Mouse (Mus musculus) myocyte (in vitro differentiated cells): ENCODE measurements around the gene Polr3gl. TPM values are rescaled to one million over a fixed set of nuclear protein-coding genes. Genes with fewer than 3 reads are reported as not detected.

Source experiments
- H3K27me3 ChIP-seq: one replicate; pipeline ENCODE4 v1.6.1; 2011; ENCODE audit not compliant: control insufficient read depth, insufficient read depth, insufficient read length
- H3K36me3 ChIP-seq: one replicate; pipeline ENCODE4 v1.6.1; 2011; ENCODE audit not compliant: control insufficient read depth, insufficient read depth
- H3K4me2 ChIP-seq: one replicate; pipeline ENCODE4 v1.6.1; 2011; ENCODE audit warnings: low read depth, control low read depth
- H3K4me3 ChIP-seq: one replicate; pipeline ENCODE4 v1.5.1; 2011; ENCODE audit warnings: mild to moderate bottlenecking, control low read depth, moderate library complexity
- H3K79me2 ChIP-seq: one replicate; pipeline ENCODE4 v1.6.1; 2011; ENCODE audit not compliant: control insufficient read depth, insufficient read depth
- H3ac ChIP-seq: one replicate; pipeline ENCODE4 v1.6.1; 2011; ENCODE audit not compliant: control insufficient read depth, insufficient read length
- CEBPB ChIP-seq: IDR thresholded peaks from 2 replicates; pipeline ENCODE4 v1.6.1; 2011; ENCODE audit warnings: mild to moderate bottlenecking, moderate library complexity; ENCODE audit not compliant: poor library complexity, insufficient read depth, severe bottlenecking
- E2F4 ChIP-seq: IDR thresholded peaks from one replicate; pipeline ENCODE4 v1.6.1; 2011; ENCODE audit warnings: mild to moderate bottlenecking, control low read depth, moderate library complexity; ENCODE audit not compliant: insufficient read depth
- MAX ChIP-seq: IDR thresholded peaks from one replicate; pipeline ENCODE4 v1.6.1; 2011; ENCODE audit warnings: low read depth, mild to moderate bottlenecking, control low read depth
- MYOD1 ChIP-seq, 3 experiments: IDR thresholded peaks; one replicate each; pipeline ENCODE4 v1.6.1; 2011; ENCODE audit warnings: control low read depth in 2 of 3, low read depth in 2 of 3, mild to moderate bottlenecking in 2 of 3, moderate library complexity in 1 of 3; ENCODE audit not compliant: insufficient read length in 2 of 3, control insufficient read depth in 1 of 3
- MYOG ChIP-seq, 3 experiments: IDR thresholded peaks; one replicate each; pipeline ENCODE4 v1.6.1; 2011; ENCODE audit warnings: control low read depth in 2 of 3, low read depth in 2 of 3, mild to moderate bottlenecking in 2 of 3; ENCODE audit not compliant: insufficient read length in 2 of 3, control insufficient read depth in 1 of 3, insufficient read depth in 1 of 3
- POLR2A ChIP-seq: IDR thresholded peaks from one replicate; pipeline ENCODE4 v1.6.1; 2011; ENCODE audit warnings: low read depth, mild to moderate bottlenecking, control low read depth, moderate library complexity; ENCODE audit not compliant: insufficient read length
- POLR2AphosphoS2 ChIP-seq: IDR thresholded peaks from one replicate; pipeline ENCODE4 v1.6.1; 2011; ENCODE audit warnings: low read depth, control low read depth; ENCODE audit not compliant: insufficient read length
- REST ChIP-seq: IDR thresholded peaks from one replicate; pipeline ENCODE4 v1.6.1; 2011; ENCODE audit warnings: mild to moderate bottlenecking, control low read depth, moderate library complexity; ENCODE audit not compliant: insufficient read depth, insufficient read length
- SRF ChIP-seq: IDR thresholded peaks from one replicate; pipeline ENCODE4 v1.6.1; 2011; ENCODE audit warnings: low read depth; ENCODE audit not compliant: control insufficient read depth, insufficient read length
- TCF12 ChIP-seq: IDR thresholded peaks from one replicate; pipeline ENCODE4 v1.6.1; 2011; ENCODE audit warnings: mild to moderate bottlenecking, control low read depth; ENCODE audit not compliant: poor library complexity, insufficient read depth, severe bottlenecking
- TCF3 ChIP-seq: IDR thresholded peaks from one replicate; pipeline ENCODE4 v1.6.1; 2011; ENCODE audit warnings: low read depth, control low read depth; ENCODE audit not compliant: insufficient read length
- USF1 ChIP-seq: IDR thresholded peaks from one replicate; pipeline ENCODE4 v1.6.1; 2011; ENCODE audit warnings: low read depth, mild to moderate bottlenecking, control low read depth, moderate library complexity
- polyA plus RNA-seq: library from polyadenylated mRNA; unstranded; fragments of >200 nt; fragmentation: generic; extraction: Trizol; gene quantifications from one replicate; pipeline ENCODE4 v1.2.1, GENCODE M21; 2012; ENCODE audit warnings: missing spikeins

Polr3gl gene
- 22.7 TPM for polyA plus RNA-seq

- no peaks in the 10 kb centered on the region for H3K27me3 ChIP-seq
- H3K36me3 ChIP-seq = no peaks in the 10 kb centered on the region
- H3K79me2 ChIP-seq = peaks cover 8% of the 10 kb centered on the region
- peak within 1 kb of the TSS; percentile 13 for H3ac ChIP-seq
- H3K4me3 ChIP-seq = peak within 1 kb of the TSS; percentile 79
- TF ChIP-seq POLR2A (peak; percentile 73), USF1 (no peak), CEBPB (no peak), SRF (no peak), POLR2AphosphoS2 (peak; percentile 85), MAX (no peak), MYOD1 (IDR thresholded peaks at IDR 0.05; ENCODE audit: control insufficient read depth in 1 of 3, insufficient read length in 2 of 3, low read depth in 2 of 3) (no peak), MYOG (IDR thresholded peaks at IDR 0.05; ENCODE audit: control insufficient read depth in 1 of 3, insufficient read depth in 1 of 3, insufficient read length in 2 of 3, low read depth in 2 of 3) (no peak), TCF12 (no peak), E2F4 (no peak), TCF3 (no peak), REST (no peak)
- peak within 1 kb of the TSS; percentile 94 for H3K4me2 ChIP-seq
Measured at GRCm38 (mm10) chr3:96593790-96594560, at the start of gene Polr3gl. Polr3gl (minus strand) TSS chr3:96594181.

GRCm38 (mm10) chr3:96639219-96639618, 45.2 kb upstream of the Polr3gl start:
- Histone ChIP-seq H3K4me3 (no peak overlapping the region), H3ac (no peak overlapping the region), H3K79me2 (no peaks in the 10 kb centered on the region), H3K4me2 (no peak overlapping the region), H3K27me3 (no peaks in the 10 kb centered on the region), H3K36me3 (peaks cover 8% of the 10 kb centered on the region)
- TF ChIP-seq MYOG (IDR thresholded peaks at IDR 0.05; ENCODE audit: control insufficient read depth in 1 of 3, insufficient read depth in 1 of 3, insufficient read length in 2 of 3, low read depth in 2 of 3) = no peak
- no peak for TF ChIP-seq CEBPB
- TF ChIP-seq MAX = no peak
- no peak for TF ChIP-seq TCF3
- no peak for TF ChIP-seq USF1
- TF ChIP-seq SRF = no peak
- TF ChIP-seq MYOD1 (IDR thresholded peaks at IDR 0.05; ENCODE audit: control insufficient read depth in 1 of 3, insufficient read length in 2 of 3, low read depth in 2 of 3) = no peak
- TF ChIP-seq REST = no peak
- TF ChIP-seq POLR2A = no peak
- TF ChIP-seq E2F4 = no peak
- no peak for TF ChIP-seq TCF12
- TF ChIP-seq POLR2AphosphoS2 = no peak

- peak overlapping the region; percentile 41 for H3ac ChIP-seq
- H3K4me3 ChIP-seq = peak overlapping the region; percentile 62
- no peaks in the 10 kb centered on the region for H3K27me3 ChIP-seq
- TF ChIP-seq TCF12 (no peak), E2F4 (no peak), CEBPB (no peak), SRF (no peak), POLR2AphosphoS2 (no peak), MYOG (IDR thresholded peaks at IDR 0.05; ENCODE audit: control insufficient read depth in 1 of 3, insufficient read depth in 1 of 3, insufficient read length in 2 of 3, low read depth in 2 of 3) (no peak)
- peaks cover 5% of the 10 kb centered on the region for H3K79me2 ChIP-seq
- peak overlapping the region; percentile 79 for H3K4me2 ChIP-seq
- H3K36me3 ChIP-seq = peaks cover 10% of the 10 kb centered on the region
Measured at GRCm38 (mm10) chr3:96636448-96636847, 42.5 kb upstream of the Polr3gl start.

- H3K36me3 ChIP-seq = peaks cover 10% of the 10 kb centered on the region
- H3K4me2 ChIP-seq = peak overlapping the region; percentile 79
- H3ac ChIP-seq = peak overlapping the region; percentile 41
- H3K4me3 ChIP-seq = peak overlapping the region; percentile 62
- peaks cover 8% of the 10 kb centered on the region for H3K79me2 ChIP-seq
- no peaks in the 10 kb centered on the region for H3K27me3 ChIP-seq
- no peak for TF ChIP-seq CEBPB
- no peak for TF ChIP-seq REST
- TF ChIP-seq TCF12 = no peak
- no peak for TF ChIP-seq TCF3
- no peak for TF ChIP-seq E2F4
- no peak for TF ChIP-seq MYOG (IDR thresholded peaks at IDR 0.05; ENCODE audit: control insufficient read depth in 1 of 3, insufficient read depth in 1 of 3, insufficient read length in 2 of 3, low read depth in 2 of 3)
- TF ChIP-seq MYOD1 (IDR thresholded peaks at IDR 0.05; ENCODE audit: control insufficient read depth in 1 of 3, insufficient read length in 2 of 3, low read depth in 2 of 3) = no peak
- no peak for TF ChIP-seq MAX
Measured at GRCm38 (mm10) chr3:96635906-96636305, 41.9 kb upstream of the Polr3gl start.
